ENCODE assay signal across 31 mouse cellular contexts in genomic region chr9:70274887-70275555, GRCm38 (mm10).
DNase-seq lines count a peak whose midpoint lies in the region; ATAC-seq and TF ChIP-seq lines count a peak whose summit lies in the region.
"Had no signal": no experiment of that assay in that cellular context is flagged by ENCODE, and none has a peak within 500 bp of the region (broad histone marks: within the 10 kb centered on the region; RNA-seq: fewer than 3 reads in every experiment).

No protein-coding gene starts in this region.

- no peaks in the 10 kb centered on the region for H3K9me3 ChIP-seq in lung, embryonic 16.5 days (ENCODE audit: control insufficient read depth, low read length)
- H3K9me3 ChIP-seq in ES-Bruce4 (replicated peaks; ENCODE audit: control insufficient read depth, insufficient read depth, low read length, poor library complexity, severe bottlenecking): no peaks in the 10 kb centered on the region
- no peaks in the 10 kb centered on the region for H3K9me3 ChIP-seq in intestine, embryonic 16.5 days (ENCODE audit: control insufficient read depth, low read length)
- H3K9me3 ChIP-seq in stomach, embryonic 16.5 days (replicated peaks; ENCODE audit: control insufficient read depth, low read length): no peaks in the 10 kb centered on the region
- H3K9me3 ChIP-seq: embryonic facial prominence, embryonic 13.5 days; forebrain, embryonic 10.5 days; heart, embryonic 12.5 days; hindbrain, embryonic 13.5 days; kidney, embryonic 15.5 days; limb, embryonic 13.5 days; liver, embryonic 12.5 days; megakaryocyte, embryonic 14.5 days had no signal

- WGBS in lung, embryonic 16.5 days: 61% methylated on average over 12 of the region's 12 CpGs
- 62% methylated on average over 12 of the region's 12 CpGs for WGBS in intestine, embryonic 16.5 days
- 74% methylated on average over 12 of the region's 12 CpGs for WGBS in stomach, embryonic 16.5 days

- H3K4me3 ChIP-seq in lung, embryonic 16.5 days (ENCODE audit: low read length): no peak overlapping the region
- no peak overlapping the region for H3K4me3 ChIP-seq in ES-Bruce4 (ENCODE audit: low read depth, low read length)
- no peak overlapping the region for H3K4me3 ChIP-seq in intestine, embryonic 16.5 days (ENCODE audit: low read length)
- no peak overlapping the region for H3K4me3 ChIP-seq in stomach, embryonic 16.5 days (replicated peaks; ENCODE audit: low read length)
- H3K4me3 ChIP-seq: embryonic facial prominence, embryonic 13.5 days; forebrain, embryonic 10.5 days; gastrocnemius, adult 2 months; heart, adult 2 months; heart, embryonic 12.5 days; hindbrain, embryonic 13.5 days; kidney, embryonic 15.5 days; left cerebral cortex, adult 2 months; limb, embryonic 13.5 days; liver, embryonic 12.5 days; megakaryocyte, embryonic 14.5 days had no signal

- no peak overlapping the region for H3K9ac ChIP-seq in lung, embryonic 16.5 days (ENCODE audit: low read length)
- H3K9ac ChIP-seq in ES-Bruce4 (ENCODE audit: low read depth, poor library complexity, severe bottlenecking): no peak overlapping the region
- H3K9ac ChIP-seq in intestine, embryonic 16.5 days (ENCODE audit: low read depth, low read length): no peak overlapping the region
- H3K9ac ChIP-seq in stomach, embryonic 16.5 days (ENCODE audit: low read length): no peak overlapping the region
- H3K9ac ChIP-seq: embryonic facial prominence, embryonic 13.5 days; heart, embryonic 12.5 days; hindbrain, embryonic 13.5 days; kidney, embryonic 15.5 days; limb, embryonic 13.5 days; liver, embryonic 12.5 days; liver, postnatal 0 days had no signal

- H3K27me3 ChIP-seq in lung, embryonic 16.5 days (ENCODE audit: control insufficient read depth, insufficient read depth, low read depth, low read length): no peaks in the 10 kb centered on the region
- no peaks in the 10 kb centered on the region for H3K27me3 ChIP-seq in ES-Bruce4 (ENCODE audit: control insufficient read depth, insufficient read depth, low read length, poor library complexity, severe bottlenecking)
- H3K27me3 ChIP-seq in intestine, embryonic 16.5 days (replicated peaks; ENCODE audit: control insufficient read depth, insufficient read depth, low read length): no peaks in the 10 kb centered on the region
- H3K27me3 ChIP-seq in stomach, embryonic 16.5 days (ENCODE audit: control insufficient read depth, insufficient read depth, low read length): no peaks in the 10 kb centered on the region
- H3K27me3 ChIP-seq: CH12.LX; embryonic facial prominence, embryonic 13.5 days; heart, embryonic 12.5 days; hindbrain, embryonic 13.5 days; kidney, embryonic 15.5 days; limb, embryonic 13.5 days; liver, embryonic 12.5 days; megakaryocyte, embryonic 14.5 days; Patski had no signal

- TF ChIP-seq POLR2A in ES-Bruce4 (IDR thresholded peaks at IDR 0.05; ENCODE audit: insufficient read depth, low read length): no peak

- peak; percentile 77 for ATAC-seq in lung, embryonic 16.5 days (ENCODE audit: low read depth)
- peak; percentile 45 for ATAC-seq in intestine, embryonic 16.5 days
- peak; percentile 65; the same call in 1 of the 2 replicates for ATAC-seq in stomach, embryonic 16.5 days (ENCODE audit: insufficient read depth, low FRiP score)
- ATAC-seq: forebrain, embryonic 16.5 days; liver, embryonic 12.5 days; liver, postnatal 0 days; Patski had no signal

- DNase-seq in lung, postnatal 36 days: no peak
- DNase-seq in embryo, embryonic 9.5 days (ENCODE audit: extremely low spot score): no peak
- DNase-seq in natural killer cell, adult 2 months (ENCODE audit: low spot score in 2 of 2): no peak
- DNase-seq: adrenal gland, postnatal 10 days; cerebellum, adult 9-10 months; embryo, embryonic 11 days; gastrocnemius, adult 2 months; heart, adult 2 months; heart, postnatal 4 days; kidney, adult 18-20 months; kidney, postnatal 25 days; liver, postnatal 0 days; midbrain, embryonic 14.5 days; right cerebral cortex, postnatal 25 days; spleen, adult 18-20 months had no signal

- TF ChIP-seq EP300 in ES-Bruce4 (IDR thresholded peaks at IDR 0.05; ENCODE audit: insufficient read depth, low read depth, low read length): no peak

- H3K4me1 ChIP-seq in lung, embryonic 16.5 days (replicated peaks; ENCODE audit: control insufficient read depth, insufficient read depth, low read length): peaks cover 19% of the 10 kb centered on the region
- peaks cover 6% of the 10 kb centered on the region for H3K4me1 ChIP-seq in ES-Bruce4 (ENCODE audit: control insufficient read depth, insufficient read depth, low read length)
- peaks cover 23% of the 10 kb centered on the region for H3K4me1 ChIP-seq in intestine, embryonic 16.5 days (ENCODE audit: control insufficient read depth, insufficient read depth, low read length)
- H3K4me1 ChIP-seq in stomach, embryonic 16.5 days (ENCODE audit: control insufficient read depth, insufficient read depth, low read length): peaks cover 25% of the 10 kb centered on the region
- H3K4me1 ChIP-seq: hindbrain, embryonic 13.5 days had no signal

- peak overlapping the region; percentile 82 for H3K27ac ChIP-seq in lung, embryonic 16.5 days (ENCODE audit: low read length)
- peak overlapping the region; percentile 64 for H3K27ac ChIP-seq in ES-Bruce4 (ENCODE audit: insufficient read depth, low read length)
- peak overlapping the region; percentile 67 for H3K27ac ChIP-seq in intestine, embryonic 16.5 days (ENCODE audit: low read length)
- peak overlapping the region; percentile 90 for H3K27ac ChIP-seq in stomach, embryonic 16.5 days (ENCODE audit: low read length)
- H3K27ac ChIP-seq: embryonic facial prominence, embryonic 13.5 days; forebrain, embryonic 10.5 days; gastrocnemius, adult 2 months; heart, adult 2 months; hindbrain, embryonic 13.5 days; kidney, embryonic 15.5 days; left cerebral cortex, adult 2 months; limb, embryonic 13.5 days; liver, embryonic 12.5 days had no signal

- no peaks in the 10 kb centered on the region for H3K36me3 ChIP-seq in lung, embryonic 16.5 days (ENCODE audit: control insufficient read depth, insufficient read depth, low read length)
- H3K36me3 ChIP-seq in ES-Bruce4 (ENCODE audit: control insufficient read depth, insufficient read depth, low read length, poor library complexity, severe bottlenecking): no peaks in the 10 kb centered on the region
- H3K36me3 ChIP-seq in intestine, embryonic 16.5 days (ENCODE audit: control insufficient read depth, insufficient read depth, low read length): no peaks in the 10 kb centered on the region
- no peaks in the 10 kb centered on the region for H3K36me3 ChIP-seq in stomach, embryonic 16.5 days (ENCODE audit: control insufficient read depth, insufficient read depth, low read length)
- H3K36me3 ChIP-seq: embryonic facial prominence, embryonic 13.5 days; forebrain, embryonic 10.5 days; heart, embryonic 12.5 days; hindbrain, embryonic 13.5 days; kidney, embryonic 15.5 days; limb, embryonic 13.5 days; liver, embryonic 12.5 days had no signal

- H3K4me2 ChIP-seq in lung, embryonic 16.5 days (ENCODE audit: low read depth, low read length): 0 out of 2 replicates have a peak overlapping the region, but pooled peaks have one; percentile 2
- H3K4me2 ChIP-seq in intestine, embryonic 16.5 days (ENCODE audit: low read depth, low read length): no peak overlapping the region
- H3K4me2 ChIP-seq in stomach, embryonic 16.5 days (ENCODE audit: low read depth, low read length): peak overlapping the region; percentile 23; the same call in 1 of the 2 replicates
- H3K4me2 ChIP-seq: embryonic facial prominence, embryonic 13.5 days; heart, embryonic 12.5 days; hindbrain, embryonic 13.5 days; kidney, embryonic 15.5 days; limb, embryonic 13.5 days; liver, embryonic 12.5 days had no signal

- no peak for TF ChIP-seq CTCF in ES-Bruce4 (IDR thresholded peaks at IDR 0.05; ENCODE audit: low read depth, low read length)
